Mouse (Mus musculus) cerebellum, adult 2 months (tissue): Measurements from ENCODE around the gene Bbc3. TPM values are rescaled to one million over a fixed set of nuclear protein-coding genes. Genes with fewer than 3 reads are reported as not detected.
A peak's percentile ranks its signal among the peaks of the same experiment; 100 is the strongest.

Experiments used
- DNase-seq, 2 experiments: peaks; one replicate each; pipeline ENCODE4 v3.0.0; 2021
- H3K27ac ChIP-seq: fragments of 200-500 bp; 2 replicates; pipeline ENCODE4 v1.5.1; 2012; ENCODE audit warnings: low read length, control low read depth, inconsistent platforms; ENCODE audit not compliant: insufficient read depth
- H3K27me3 ChIP-seq: fragments of 200-500 bp; 2 replicates; pipeline ENCODE4 v1.6.1; 2012; ENCODE audit warnings: inconsistent platforms, mild to moderate bottlenecking, low read length, moderate library complexity; ENCODE audit not compliant: control insufficient read depth, insufficient read depth
- H3K4me1 ChIP-seq: fragments of 200-500 bp; 2 replicates; pipeline ENCODE4 v1.6.1; 2011; ENCODE audit warnings: low read length; ENCODE audit not compliant: control insufficient read depth, insufficient read depth
- H3K4me3 ChIP-seq: fragments of 200-500 bp; replicated peaks from 2 replicates; pipeline ENCODE3; 2011; ENCODE audit warnings: mild to moderate bottlenecking, low read depth, low read length, control low read depth; ENCODE audit not compliant: insufficient read depth
- CTCF ChIP-seq: fragments of 200-500 bp; IDR thresholded peaks from 2 replicates; pipeline ENCODE4 v1.5.1; 2011; ENCODE audit warnings: low read depth, mild to moderate bottlenecking, control low read depth, low read length, moderate library complexity, borderline replicate concordance; ENCODE audit not compliant: insufficient read depth
- POLR2A ChIP-seq: fragments of 200-500 bp; IDR thresholded peaks from 2 replicates; pipeline ENCODE4 v1.6.1; 2011; ENCODE audit warnings: low read length, control low read depth, borderline replicate concordance; ENCODE audit not compliant: insufficient read depth
- WGBS: fragments of 180-500 bp; shearing (Covaris S2); methylation state at CpG from one replicate; pipeline ENCODE4 v1.1.7; 2018; 5-methylcytosine and 5-hydroxymethylcytosine counted together
- polyA plus RNA-seq: library from polyadenylated mRNA; depleted of rRNA; stranded (reverse); fragments of >200 nt; gene quantifications from 2 replicates; pipeline ENCODE4 v1.2.3, GENCODE M21; 2012

The Bbc3 gene
- polyA plus RNA-seq, 1 experiment, result 17.0 TPM

GRCm38 (mm10) chr7:16312672-16313311 is 4.6 kb downstream of the Bbc3 start:
- TF ChIP-seq CTCF, result no peak
- no peak for TF ChIP-seq POLR2A
- WGBS, result 6% methylated on average over 12 of the region's 12 CpGs
- peak overlapping the region; percentile 25 for H3K4me3 ChIP-seq
- H3K27ac ChIP-seq, result peak overlapping the region; percentile 89
- H3K27me3 ChIP-seq, result no peaks in the 10 kb centered on the region
- peak; percentile 51 to 55 for DNase-seq
- H3K4me1 ChIP-seq, result peaks cover 11% of the 10 kb centered on the region

- Histone ChIP-seq H3K4me1 (peaks cover 10% of the 10 kb centered on the region), H3K27ac (peak overlapping the region; percentile 89), H3K27me3 (no peaks in the 10 kb centered on the region), H3K4me3 (peak overlapping the region; percentile 65)
- TF ChIP-seq POLR2A, result peak; percentile 96
- no peak for TF ChIP-seq CTCF
- WGBS, result 1% methylated on average over 58 of the region's 66 CpGs
- DNase-seq, result peak in 1 of 2 experiments; percentile 85
These were observed 5.5 kb downstream of the Bbc3 start for GRCm38 (mm10) chr7:16313481-16314220.

- peak in 1 of 2 experiments; percentile 86 for DNase-seq
- no peak for TF ChIP-seq POLR2A
- TF ChIP-seq CTCF, result no peak
- Histone ChIP-seq H3K4me3 (peak overlapping the region; percentile 65), H3K27me3 (no peaks in the 10 kb centered on the region), H3K27ac (peak overlapping the region; percentile 80), H3K4me1 (peaks cover 4% of the 10 kb centered on the region; the same call in 1 of the 2 replicates)
- WGBS, result 12% methylated on average over 13 of the region's 13 CpGs
These were observed 6.1 kb downstream of the Bbc3 start for GRCm38 (mm10) chr7:16314221-16314775.

GRCm38 (mm10) chr7:16315222-16315759 is 7.1 kb downstream of the Bbc3 start:
- H3K4me1 ChIP-seq, result peaks cover 4% of the 10 kb centered on the region; the same call in 1 of the 2 replicates
- TF ChIP-seq CTCF (no peak), POLR2A (no peak)
- no peak overlapping the region for H3K4me3 ChIP-seq
- no peaks in the 10 kb centered on the region for H3K27me3 ChIP-seq
- DNase-seq, result no peak
- no peak overlapping the region for H3K27ac ChIP-seq
- WGBS, result 72% methylated on average over 4 of the region's 4 CpGs

- no peaks in the 10 kb centered on the region for H3K27me3 ChIP-seq
- H3K27ac ChIP-seq, result no peak overlapping the region
- 81% methylated on average over 14 of the region's 14 CpGs for whole genome bisulfite sequencing
- DNase-seq, result no peak
- no peak overlapping the region for H3K4me3 ChIP-seq
- H3K4me1 ChIP-seq, result peaks cover 4% of the 10 kb centered on the region; the same call in 1 of the 2 replicates
- TF ChIP-seq CTCF (no peak), POLR2A (no peak)
These were observed 8.9 kb downstream of the Bbc3 start for GRCm38 (mm10) chr7:16317094-16317493.

- no peaks in the 10 kb centered on the region for H3K27me3 ChIP-seq
- no peaks in the 10 kb centered on the region; the same call in 1 of the 2 replicates for H3K4me1 ChIP-seq
- H3K4me3 ChIP-seq, result no peak overlapping the region
- TF ChIP-seq CTCF, result no peak
- TF ChIP-seq POLR2A, result no peak
- 90% methylated on average over 4 of the region's 4 CpGs for WGBS
- no peak for DNase-seq
- H3K27ac ChIP-seq, result no peak overlapping the region
These were observed 11.0 kb downstream of the Bbc3 start for GRCm38 (mm10) chr7:16319216-16319615.

GRCm38 (mm10) chr7:16320479-16320878 is 12.3 kb downstream of the Bbc3 start:
- Histone ChIP-seq H3K4me3 (no peak overlapping the region), H3K4me1 (no peaks in the 10 kb centered on the region; the same call in 1 of the 2 replicates), H3K27me3 (no peaks in the 10 kb centered on the region), H3K27ac (no peak overlapping the region)
- no peak for TF ChIP-seq POLR2A
- TF ChIP-seq CTCF, result no peak
- 93% methylated on average over 6 of the region's 6 CpGs for WGBS
- DNase-seq, result no peak
